Mouse (Mus musculus) spleen, adult 2 months (tissue): ENCODE results near the gene Plekhg5. TPM values are rescaled to one million over a fixed set of nuclear protein-coding genes. Genes with fewer than 3 reads are reported as not detected.
"Not testable (repeated sequence)": the region's sequence is repeated elsewhere in the genome, so short reads cannot be mapped to it uniquely, and the experiment has no call there.

Experiments used
- DNase-seq, 2 experiments: peaks; one replicate each; pipeline versions ENCODE4 v3.0.0 to v3.0.0-alpha.2; 2012 to 2021; ENCODE audit warnings: low spot score in 2 of 2, low read depth in 1 of 2
- H3K27ac ChIP-seq: fragments of 200-500 bp; 2 replicates; pipeline ENCODE4 v1.5.1; 2012; ENCODE audit warnings: low read length, inconsistent platforms; ENCODE audit not compliant: insufficient read depth
- H3K27me3 ChIP-seq: fragments of 200-500 bp; 2 replicates; pipeline ENCODE4 v1.6.1; 2012; ENCODE audit warnings: mild to moderate bottlenecking, moderate library complexity, low read length, inconsistent platforms; ENCODE audit not compliant: control insufficient read depth, insufficient read depth
- H3K36me3 ChIP-seq: fragments of 200-500 bp; 2 replicates; pipeline ENCODE4 v1.6.1; 2012; ENCODE audit warnings: mild to moderate bottlenecking, low read length, inconsistent platforms; ENCODE audit not compliant: control insufficient read depth, insufficient read depth
- H3K4me1 ChIP-seq: fragments of 200-500 bp; 2 replicates; pipeline ENCODE4 v1.6.1; 2011; ENCODE audit warnings: inconsistent platforms; ENCODE audit not compliant: control insufficient read depth, insufficient read depth, insufficient read length
- H3K4me3 ChIP-seq: fragments of 200-500 bp; 2 replicates; pipeline ENCODE4 v1.5.1; 2011; ENCODE audit warnings: mild to moderate bottlenecking, inconsistent platforms; ENCODE audit not compliant: insufficient read depth, insufficient read length; ENCODE audit errors: extremely low read depth
- CTCF ChIP-seq: fragments of 200-500 bp; IDR thresholded peaks from 2 replicates; pipeline ENCODE4 v1.5.1; 2011; ENCODE audit warnings: mild to moderate bottlenecking, inconsistent platforms; ENCODE audit not compliant: insufficient read depth, insufficient read length, insufficient replicate concordance; ENCODE audit errors: extremely low read depth
- POLR2A ChIP-seq: fragments of 200-500 bp; IDR thresholded peaks from 2 replicates; pipeline ENCODE4 v1.6.1; 2011; ENCODE audit warnings: low read depth, low read length, inconsistent platforms
- WGBS: fragments of 180-500 bp; shearing (Covaris S2); methylation state at CpG from one replicate; pipeline ENCODE4 v1.1.7; 2018; 5-methylcytosine and 5-hydroxymethylcytosine counted together
- polyA plus RNA-seq: library from polyadenylated mRNA; depleted of rRNA; stranded (reverse); fragments of >200 nt; gene quantifications from 2 replicates; pipeline ENCODE4 v1.2.3, GENCODE M21; 2012

The Plekhg5 gene
- polyA plus RNA-seq, 1 experiment, result 13.1 TPM

DNA sequence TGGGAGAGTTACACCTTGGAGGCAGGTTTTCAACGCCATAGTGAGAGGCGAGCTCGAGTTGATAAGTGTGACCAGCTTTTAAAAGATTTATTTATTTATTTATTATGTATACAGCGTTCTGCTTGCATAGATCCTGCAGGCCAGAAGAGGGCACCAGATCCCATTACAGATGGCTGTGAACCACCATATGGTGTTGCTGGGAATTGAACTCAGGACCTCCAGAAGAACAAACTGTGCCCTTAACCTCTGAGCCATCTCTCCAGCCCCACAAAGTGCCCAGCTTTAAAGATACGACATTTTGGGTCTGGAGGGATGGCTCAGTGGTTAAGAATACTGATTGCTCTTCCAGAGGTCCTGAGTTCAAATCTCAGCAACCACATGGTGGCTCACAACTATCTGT, 43.2 kb upstream of the Plekhg5 start:
- TF ChIP-seq POLR2A (no peak), CTCF (no peak)
- H3K27ac ChIP-seq, result no peak overlapping the region
- no peak for DNase-seq
- peaks cover 16% of the 10 kb centered on the region; the same call in 1 of the 2 replicates for H3K4me1 ChIP-seq
- no peaks in the 10 kb centered on the region for H3K36me3 ChIP-seq
- H3K27me3 ChIP-seq, result no peaks in the 10 kb centered on the region
- 55% methylated on average over 5 of the region's 5 CpGs for WGBS
- H3K4me3 ChIP-seq, result no peak overlapping the region

DNA sequence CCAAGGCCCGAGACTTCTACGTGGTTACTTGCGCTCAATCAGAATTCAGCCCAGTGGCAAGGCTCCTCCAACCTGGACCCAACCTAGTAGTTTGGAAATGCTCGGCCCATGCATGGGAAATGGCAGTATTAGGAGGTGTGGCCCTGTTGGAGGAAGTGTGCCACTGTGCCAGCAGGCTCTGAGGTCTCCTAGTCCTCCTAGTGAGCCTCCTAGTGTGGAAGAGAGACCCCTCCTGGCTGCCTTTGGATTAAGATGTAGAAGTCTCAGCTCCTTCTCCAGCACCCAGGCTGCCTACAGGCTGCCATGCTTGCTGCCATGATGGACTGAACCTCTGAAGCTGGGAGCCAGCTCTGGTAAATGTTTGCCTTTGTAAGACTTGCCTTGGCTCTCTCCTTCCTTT, 42.3 kb upstream of the Plekhg5 start:
- DNase-seq, result no peak
- TF ChIP-seq POLR2A (no peak), CTCF (no peak)
- H3K4me1 ChIP-seq, result peaks cover 16% of the 10 kb centered on the region; the same call in 1 of the 2 replicates

DNA sequence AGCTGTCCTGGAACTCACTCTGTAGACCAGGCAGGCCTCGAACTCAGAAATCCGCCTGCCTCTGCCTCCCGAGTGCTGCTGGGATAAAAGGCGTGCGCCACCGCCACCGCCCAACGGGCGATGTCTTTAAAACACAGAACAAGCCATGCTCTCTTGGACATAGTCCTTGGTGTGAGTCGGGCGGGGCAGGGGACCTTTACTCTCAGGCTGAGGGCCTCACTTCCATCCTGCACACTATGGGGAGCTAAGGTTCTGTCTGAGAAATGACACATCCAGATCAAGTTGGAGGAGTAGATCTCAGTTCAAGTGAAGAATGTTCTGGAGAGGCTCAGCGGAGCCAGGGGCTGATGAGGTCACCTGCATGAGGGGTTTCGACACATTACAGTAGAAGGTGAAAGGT, 39.4 kb upstream of the Plekhg5 start:
- no peak for TF ChIP-seq CTCF
- no peak for TF ChIP-seq POLR2A
- Histone ChIP-seq H3K4me3 (no peak overlapping the region), H3K27ac (no peak overlapping the region), H3K36me3 (no peaks in the 10 kb centered on the region), H3K4me1 (0 out of 2 replicates have a peak, but pooled peaks cover 3% of the 10 kb centered on the region), H3K27me3 (no peaks in the 10 kb centered on the region)
- no peak for DNase-seq
- 91% methylated on average over 13 of the region's 13 CpGs for WGBS

More for the DNA sequence above, 42.3 kb upstream of the Plekhg5 start:
- 76% methylated on average over 4 of the region's 4 CpGs for WGBS
- no peak overlapping the region for H3K27ac ChIP-seq
- H3K27me3 ChIP-seq, result no peaks in the 10 kb centered on the region
- H3K4me3 ChIP-seq, result no peak overlapping the region
- H3K36me3 ChIP-seq, result no peaks in the 10 kb centered on the region

DNA sequence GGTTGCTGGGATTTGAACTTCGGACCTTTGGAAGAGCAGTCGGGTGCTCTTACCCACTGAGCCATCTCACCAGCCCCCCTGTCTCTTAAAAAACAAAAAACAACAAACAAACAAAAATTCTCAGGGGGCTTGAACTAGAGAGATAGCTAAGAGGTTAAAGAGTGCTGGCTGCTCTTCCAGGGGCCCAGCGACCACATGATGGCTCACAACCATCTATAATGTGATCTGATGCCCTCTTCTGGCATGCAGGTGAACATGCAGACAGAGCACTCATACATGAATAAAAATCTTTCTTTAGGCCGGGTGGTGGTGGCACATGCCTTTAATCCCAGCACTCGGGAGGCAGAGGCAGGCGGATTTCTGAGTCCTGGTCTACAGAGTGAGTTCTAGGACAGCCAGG, 35.8 kb upstream of the Plekhg5 start:
- H3K27ac ChIP-seq, H3K27me3 ChIP-seq, H3K36me3 ChIP-seq, H3K4me1 ChIP-seq, DNase-seq, H3K4me3 ChIP-seq: not testable (repeated sequence)
- WGBS, result 91% methylated on average over 6 of the region's 6 CpGs

DNA sequence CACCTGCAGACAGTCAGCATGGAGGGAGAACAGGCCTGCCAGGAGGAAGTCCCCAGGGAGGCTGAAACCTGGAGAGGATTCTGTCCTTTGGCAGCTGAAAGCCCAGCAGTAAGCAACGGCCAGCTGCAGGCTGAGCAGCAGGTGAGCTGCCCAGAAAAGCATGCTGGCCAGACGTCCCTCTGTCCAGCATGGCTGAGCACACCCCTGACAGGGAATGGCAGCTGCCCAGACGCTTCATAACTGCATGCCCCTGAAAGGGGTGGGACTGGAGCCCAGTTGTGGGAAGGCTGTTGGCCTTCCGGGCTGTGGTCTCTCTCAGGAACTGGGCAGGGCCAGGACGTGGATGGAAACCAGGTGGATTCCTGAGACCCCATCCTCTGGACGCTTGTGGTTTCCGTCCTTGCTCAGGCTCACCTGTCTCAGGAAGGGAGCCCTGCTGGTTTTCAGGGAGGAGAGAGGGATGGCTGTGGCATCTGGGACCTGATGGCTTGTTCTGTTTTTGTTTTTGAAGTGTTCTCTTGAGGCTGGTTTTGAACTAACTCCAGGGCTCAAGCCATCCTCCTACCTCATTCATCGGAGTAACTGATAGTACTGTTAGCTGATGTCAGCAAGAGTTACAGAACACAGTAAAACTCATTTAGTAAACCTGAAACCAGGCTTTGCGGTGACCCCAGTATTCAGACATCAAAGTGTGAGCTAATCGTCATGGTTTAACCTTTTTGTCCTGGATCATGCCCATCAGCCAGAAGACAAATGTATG, 33.9 kb upstream of the Plekhg5 start, which contains the start of gene Tas1r1:
Gene Tas1r1, minus strand, starts transcription at position 344 of the 760 bp plus-strand sequence.
- WGBS, result 28% methylated on average over 10 of the region's 10 CpGs
- TF ChIP-seq POLR2A, result no peak
- no peak for TF ChIP-seq CTCF
- H3K4me3 ChIP-seq, result peak within 1 kb of the TSS; percentile 95
- H3K36me3 ChIP-seq, result peaks cover 2% of the 10 kb centered on the region
- no peaks in the 10 kb centered on the region for H3K27me3 ChIP-seq
- H3K27ac ChIP-seq, result no peak within 1 kb of the TSS
- DNase-seq, result no peak
- peaks cover 6% of the 10 kb centered on the region; the same call in 1 of the 2 replicates for H3K4me1 ChIP-seq

DNA sequence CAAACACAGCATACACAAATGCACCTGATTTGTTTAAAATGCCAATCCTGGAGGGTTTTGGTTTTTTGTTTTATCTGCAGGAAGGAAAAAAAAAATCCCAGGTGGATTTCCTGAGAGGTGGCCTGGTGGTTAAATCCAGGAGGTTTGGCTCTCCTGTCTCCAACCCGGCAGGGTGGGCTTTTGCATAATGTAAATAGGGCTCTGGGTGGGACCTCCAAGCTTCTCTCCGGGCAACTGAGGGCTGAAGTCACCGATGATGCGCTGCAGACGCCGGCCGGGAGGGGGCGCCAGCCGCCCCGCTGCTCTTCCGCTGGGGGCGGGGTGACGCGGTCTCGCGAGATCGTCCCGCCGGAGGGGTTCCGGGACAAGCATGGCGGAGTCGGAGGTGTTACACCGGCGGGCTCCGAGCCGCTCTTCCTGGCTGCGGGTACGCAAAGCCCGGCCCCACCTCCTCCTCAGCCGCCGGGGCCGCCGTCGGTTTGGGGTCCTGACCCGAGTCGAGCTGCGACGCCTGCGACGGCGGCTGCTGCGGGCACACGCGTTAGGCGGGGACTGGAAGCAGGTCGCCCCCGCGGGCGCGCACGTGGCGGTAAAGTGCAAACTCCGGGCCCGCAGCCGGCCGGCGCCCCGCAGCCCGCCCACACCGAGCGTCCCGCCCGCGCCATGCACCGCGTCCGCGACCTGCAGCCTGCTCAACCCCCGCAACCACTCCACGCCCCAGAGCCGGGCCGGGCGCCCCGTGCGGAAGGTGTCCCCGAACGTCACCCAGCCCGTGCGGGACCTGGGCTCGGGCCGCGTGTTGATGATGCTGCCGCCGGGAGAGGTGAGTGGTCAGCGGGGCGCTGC, 33.1 kb upstream of the Plekhg5 start, which contains the start of gene Nol9:
Gene Nol9, plus strand, starts transcription at position 337 of the 846 bp plus-strand sequence.
- H3K4me1 ChIP-seq, result peaks cover 6% of the 10 kb centered on the region; the same call in 1 of the 2 replicates
- no peak within 1 kb of the TSS for H3K27ac ChIP-seq
- TF ChIP-seq POLR2A, result peak; percentile 81
- peak; percentile 99 for TF ChIP-seq CTCF
- peak; percentile 74 to 92 for DNase-seq
- H3K36me3 ChIP-seq, result peaks cover 6% of the 10 kb centered on the region
- H3K4me3 ChIP-seq, result peak within 1 kb of the TSS; percentile 95
- H3K27me3 ChIP-seq, result no peaks in the 10 kb centered on the region
- WGBS, result 1% methylated on average over 86 of the region's 86 CpGs
